Mouse (Mus musculus) lung, embryonic 15.5 days (tissue): ENCODE data around the gene Tmem136. TPM values are rescaled to one million over a fixed set of nuclear protein-coding genes. Genes with fewer than 3 reads are reported as not detected.
A peak's percentile ranks its signal among the peaks of the same experiment; 100 is the strongest.
"Not testable (repeated sequence)": the region's sequence is repeated elsewhere in the genome, so short reads cannot be mapped to it uniquely, and the experiment has no call there.

Experiments
- ATAC-seq: fragments of 200-750 bp; cut with Nextera tagmentation; 2 replicates; pipeline ENCODE4 v1.8.0; 2017; ENCODE audit warnings: moderate number of reproducible peaks, borderline replicate concordance; ENCODE audit not compliant: low FRiP score, low TSS enrichment; ENCODE audit errors: extremely low read depth
- H3K27ac ChIP-seq: fragments of 300-500 bp; sonication (generic); 2 replicates; pipeline ENCODE4 v1.5.1; 2015; ENCODE audit warnings: moderate library complexity, mild to moderate bottlenecking, inconsistent platforms
- H3K27me3 ChIP-seq: fragments of 300-500 bp; sonication (generic); 2 replicates; pipeline ENCODE4 v1.6.1; 2015; ENCODE audit warnings: inconsistent platforms
- H3K36me3 ChIP-seq: fragments of 300-500 bp; sonication (generic); 2 replicates; pipeline ENCODE4 v1.6.1; 2015; ENCODE audit warnings: inconsistent platforms
- H3K4me1 ChIP-seq: fragments of 300-500 bp; sonication (generic); 2 replicates; pipeline ENCODE4 v1.6.1; 2015; ENCODE audit warnings: inconsistent platforms
- H3K4me2 ChIP-seq: fragments of 300-500 bp; sonication (generic); 2 replicates; pipeline ENCODE4 v1.6.1; 2015; ENCODE audit warnings: inconsistent platforms, mild to moderate bottlenecking, moderate library complexity
- H3K4me3 ChIP-seq: fragments of 300-500 bp; sonication (generic); 2 replicates; pipeline ENCODE4 v1.5.1; 2015; ENCODE audit warnings: mild to moderate bottlenecking, inconsistent platforms
- H3K9ac ChIP-seq: fragments of 300-500 bp; sonication (generic); 2 replicates; pipeline ENCODE4 v1.6.1; 2015; ENCODE audit warnings: inconsistent platforms
- H3K9me3 ChIP-seq: fragments of 300-500 bp; sonication (generic); 2 replicates; pipeline ENCODE4 v1.6.1; 2016; ENCODE audit warnings: inconsistent platforms
- WGBS: fragments of 180-500 bp; shearing (Covaris S2); methylation state at CpG from one replicate; pipeline ENCODE4 v1.1.7; 2015; 5-methylcytosine and 5-hydroxymethylcytosine counted together
- polyA plus RNA-seq: library from polyadenylated mRNA; unstranded; fragments of >200 nt; fragmentation: Nextera tagmentation; extraction: Ambion mirVana; gene quantifications from 2 replicates; pipeline ENCODE4 v1.2.1, GENCODE M21; 2015

The Tmem136 gene
- polyA plus RNA-seq, 1 experiment from 2014 or later: 3.7 TPM

- Histone ChIP-seq H3K9ac (no peak overlapping the region), H3K4me2 (no peak overlapping the region), H3K27ac (no peak overlapping the region), H3K9me3 (no peaks in the 10 kb centered on the region), H3K4me1 (no peaks in the 10 kb centered on the region), H3K27me3 (no peaks in the 10 kb centered on the region), H3K4me3 (no peak overlapping the region), H3K36me3 (no peaks in the 10 kb centered on the region)
- 94% methylated on average over 2 of the region's 2 CpGs for WGBS
- no peak for ATAC-seq
These were observed 14.3 kb upstream of the Tmem136 start for GRCm38 (mm10) chr9:43130684-43131083.

DNA sequence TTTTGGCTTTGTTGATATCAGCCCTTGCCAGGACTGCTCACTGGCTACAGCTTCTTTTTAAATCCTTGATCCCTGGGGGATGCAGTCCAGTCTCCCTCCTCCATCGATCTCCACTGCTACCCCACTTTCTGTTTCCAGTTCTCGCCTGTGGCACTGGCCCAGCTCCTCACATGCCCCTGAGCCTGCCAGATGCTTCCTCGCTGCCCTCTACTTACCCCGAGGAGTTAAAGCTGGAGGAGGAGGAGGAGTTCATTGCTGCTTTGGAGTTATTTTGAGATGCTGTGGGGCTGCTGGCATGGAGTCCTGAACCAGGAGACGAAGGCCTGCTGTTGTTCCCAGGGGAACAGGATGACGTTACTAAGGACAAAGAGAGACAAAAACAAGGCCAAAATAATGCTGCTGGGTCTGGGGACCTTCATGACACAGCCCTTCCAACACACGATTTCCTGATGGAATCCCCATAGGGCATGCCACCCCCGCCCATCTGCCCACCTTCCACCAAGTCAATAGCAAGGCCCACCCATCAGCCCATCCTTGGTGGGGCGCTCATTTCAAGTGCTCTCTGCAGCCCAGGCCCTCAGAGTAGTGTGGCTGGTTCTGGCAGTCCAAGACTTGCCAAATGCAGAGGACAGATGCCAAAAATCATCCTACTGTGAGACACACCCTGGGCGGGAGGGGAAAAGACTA, 10.9 kb upstream of the Tmem136 start:
- Histone ChIP-seq H3K9me3 (no peaks in the 10 kb centered on the region), H3K27me3 (no peaks in the 10 kb centered on the region), H3K4me1 (no peaks in the 10 kb centered on the region), H3K4me2 (no peak overlapping the region), H3K27ac (no peak overlapping the region), H3K36me3 (no peaks in the 10 kb centered on the region), H3K4me3 (no peak overlapping the region), H3K9ac (no peak overlapping the region)
- 57% methylated on average over 10 of the region's 10 CpGs for WGBS
- ATAC-seq: no peak

GRCm38 (mm10) chr9:43122379-43122778, 6.0 kb upstream of the Tmem136 start:
- 26% methylated on average over 1 of the region's 1 CpGs for WGBS
- ATAC-seq: no peak
- Histone ChIP-seq H3K4me2 (no peak overlapping the region), H3K9me3 (no peaks in the 10 kb centered on the region), H3K27ac (no peak overlapping the region), H3K4me1 (no peaks in the 10 kb centered on the region), H3K27me3 (no peaks in the 10 kb centered on the region), H3K4me3 (no peak overlapping the region), H3K36me3 (no peaks in the 10 kb centered on the region), H3K9ac (no peak overlapping the region)

DNA sequence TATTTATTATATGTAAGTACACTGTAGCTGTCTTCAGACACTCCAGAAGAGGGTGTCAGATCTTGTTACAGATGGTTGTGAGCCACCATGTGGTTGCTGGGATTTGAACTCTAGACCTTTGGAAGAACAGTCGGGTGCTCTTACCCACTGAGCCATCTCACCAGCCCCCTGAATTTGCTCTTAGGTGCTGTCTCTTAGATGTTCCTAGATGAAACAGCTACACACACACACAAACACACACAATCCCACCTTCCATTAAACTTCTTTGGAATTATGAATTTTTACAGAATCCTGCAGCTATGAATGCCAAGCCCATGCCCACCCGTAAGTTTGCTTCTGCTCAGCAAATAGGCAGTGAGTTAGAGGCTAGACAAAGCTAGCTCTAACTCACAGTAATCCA, 5.6 kb upstream of the Tmem136 start:
- not testable (repeated sequence) for H3K36me3 ChIP-seq, H3K4me3 ChIP-seq, H3K9me3 ChIP-seq, H3K27me3 ChIP-seq, H3K4me1 ChIP-seq, H3K27ac ChIP-seq, H3K9ac ChIP-seq, ATAC-seq, H3K4me2 ChIP-seq
- 84% methylated on average over 2 of the region's 2 CpGs for WGBS

DNA sequence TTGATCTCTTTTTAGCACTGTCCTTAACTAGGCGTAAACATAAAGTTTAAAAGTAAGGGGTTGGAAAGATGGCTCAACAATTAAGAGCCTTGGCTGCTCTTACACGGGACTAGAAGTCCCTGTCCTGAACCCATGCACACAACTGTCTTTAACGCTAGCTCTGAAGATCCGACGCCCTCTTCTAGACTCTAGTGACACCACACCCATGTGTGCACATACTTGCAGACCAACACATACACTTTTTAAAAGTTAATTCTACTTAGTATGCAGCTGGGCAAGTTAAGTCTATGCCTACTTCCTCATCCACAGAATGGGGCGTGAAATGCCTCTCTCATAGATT, 597 bp upstream of the Tmem136 start:
- Histone ChIP-seq H3K9ac (no peak overlapping the region), H3K4me1 (peaks cover 20% of the 10 kb centered on the region), H3K27me3 (no peaks in the 10 kb centered on the region), H3K36me3 (no peaks in the 10 kb centered on the region), H3K9me3 (no peaks in the 10 kb centered on the region), H3K27ac (no peak overlapping the region), H3K4me3 (no peak overlapping the region), H3K4me2 (no peak overlapping the region)
- 79% methylated on average over 6 of the region's 6 CpGs for WGBS
- no peak for ATAC-seq

DNA sequence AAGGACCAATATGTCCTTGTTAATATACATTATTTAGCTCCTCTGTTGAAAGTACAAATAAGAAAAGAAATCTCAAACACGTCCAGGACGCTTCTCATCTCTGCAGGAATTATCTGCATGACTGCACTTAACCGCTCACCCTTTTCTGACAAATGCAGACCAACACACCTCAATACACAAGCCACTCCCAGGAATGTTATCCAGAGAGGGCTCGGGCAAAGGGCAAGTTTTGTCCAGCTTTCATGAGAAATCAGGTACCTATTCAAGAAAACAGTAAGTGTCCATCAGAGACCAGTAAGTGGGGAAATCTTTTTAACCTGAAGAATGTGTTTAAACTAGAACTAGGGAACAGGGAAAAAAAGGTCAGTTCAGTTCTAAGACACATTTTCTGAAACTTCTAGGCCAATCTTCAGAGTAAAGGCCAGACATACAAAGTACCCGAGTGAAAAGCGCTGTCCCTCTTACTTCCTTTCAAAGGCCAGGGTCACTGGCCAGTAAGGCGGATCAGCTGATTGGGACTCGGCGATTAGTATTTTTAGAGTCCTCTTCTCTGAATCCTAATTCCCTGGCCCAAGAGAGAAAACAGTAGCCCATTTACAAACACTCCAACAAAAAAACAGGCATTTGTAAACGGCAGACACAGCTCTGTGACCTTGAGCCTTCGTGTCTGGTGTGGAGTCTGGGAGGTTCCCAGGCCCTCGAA, 788 bp downstream of the Tmem136 start:
- WGBS: 29% methylated on average over 12 of the region's 12 CpGs
- H3K27ac ChIP-seq: 0 out of 2 replicates have a peak overlapping the region, but pooled peaks have one; percentile 3
- no peak for ATAC-seq

GRCm38 (mm10) chr9:43114833-43115232, 1.5 kb downstream of the Tmem136 start:
- no peak overlapping the region for H3K4me2 ChIP-seq
- no peaks in the 10 kb centered on the region for H3K9me3 ChIP-seq
- no peak for ATAC-seq
- H3K27me3 ChIP-seq: no peaks in the 10 kb centered on the region
- no peak overlapping the region for H3K27ac ChIP-seq
- WGBS: 45% methylated on average over 4 of the region's 4 CpGs
- H3K4me3 ChIP-seq: no peak overlapping the region
- no peaks in the 10 kb centered on the region; the same call in 1 of the 2 replicates for H3K36me3 ChIP-seq
- peaks cover 20% of the 10 kb centered on the region for H3K4me1 ChIP-seq
- no peak overlapping the region for H3K9ac ChIP-seq

More for the DNA sequence above, 788 bp downstream of the Tmem136 start:
- Histone ChIP-seq H3K4me2 (peak overlapping the region; percentile 93), H3K36me3 (no peaks in the 10 kb centered on the region; the same call in 1 of the 2 replicates), H3K9me3 (no peaks in the 10 kb centered on the region), H3K4me3 (peak overlapping the region; percentile 73), H3K9ac (peak overlapping the region; percentile 58), H3K4me1 (peaks cover 20% of the 10 kb centered on the region), H3K27me3 (no peaks in the 10 kb centered on the region)

DNA sequence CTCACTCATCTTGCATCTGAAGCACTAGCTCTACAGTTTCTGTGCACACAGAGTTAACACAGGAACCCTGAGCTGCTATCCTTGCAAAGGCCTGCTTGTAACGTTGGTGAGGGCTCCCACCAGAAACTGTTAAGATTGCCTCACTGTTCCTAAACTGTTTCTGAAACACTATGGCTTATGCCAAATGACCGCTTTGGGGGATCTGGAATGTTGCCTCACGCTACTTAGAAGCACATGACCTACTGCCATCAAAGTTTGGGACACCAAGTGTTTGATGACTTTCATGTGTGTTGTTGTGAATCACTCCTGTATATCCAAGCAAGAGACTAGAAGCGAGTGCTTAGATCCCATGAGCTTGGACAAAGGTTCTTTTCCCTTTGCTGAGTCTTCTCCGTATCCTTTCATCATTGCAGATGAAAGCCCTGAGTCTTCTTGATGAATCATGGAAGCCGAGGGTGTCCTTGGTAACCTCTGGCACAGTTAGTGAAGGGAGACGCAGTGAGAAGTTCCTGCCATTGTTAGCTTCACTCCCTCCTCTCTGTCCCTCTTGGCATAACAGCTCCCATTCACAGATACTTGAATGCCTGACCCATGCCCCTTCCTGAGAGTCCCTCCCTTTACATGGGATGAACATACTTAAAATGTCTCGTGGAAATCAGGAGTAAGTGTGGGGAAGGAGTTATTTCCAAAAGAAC, 5.9 kb downstream of the Tmem136 start:
- WGBS: 72% methylated on average over 8 of the region's 8 CpGs

DNA sequence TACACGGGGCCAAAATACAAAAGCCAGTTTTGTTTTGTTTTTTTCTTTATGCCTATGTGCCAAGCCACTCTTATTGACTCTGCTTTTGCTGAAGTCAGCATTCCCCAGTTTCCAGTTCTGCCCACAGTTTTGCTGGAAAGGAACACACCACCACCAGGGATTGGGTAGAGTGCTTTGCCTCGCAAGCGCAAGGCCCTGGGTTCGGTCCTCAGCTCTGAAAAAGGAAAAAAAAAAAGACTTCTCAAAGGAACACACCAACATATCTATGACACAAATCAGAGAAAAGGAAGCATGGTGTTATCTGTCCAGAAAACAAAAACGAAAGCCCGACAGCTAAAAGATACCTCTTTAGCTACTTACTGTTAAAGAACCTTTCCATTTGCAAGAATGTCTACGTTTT, 7.2 kb downstream of the Tmem136 start:
- Histone ChIP-seq H3K9ac (no peak overlapping the region), H3K27me3 (no peaks in the 10 kb centered on the region), H3K27ac (no peak overlapping the region), H3K4me1 (peaks cover 9% of the 10 kb centered on the region; the same call in 1 of the 2 replicates), H3K4me3 (no peak overlapping the region), H3K9me3 (no peaks in the 10 kb centered on the region), H3K36me3 (no peaks in the 10 kb centered on the region; the same call in 1 of the 2 replicates), H3K4me2 (no peak overlapping the region)
- no peak for ATAC-seq
- WGBS: 86% methylated on average over 7 of the region's 7 CpGs

More for the DNA sequence above, 5.9 kb downstream of the Tmem136 start:
- ATAC-seq: no peak
- Histone ChIP-seq H3K27ac (no peak overlapping the region), H3K36me3 (no peaks in the 10 kb centered on the region; the same call in 1 of the 2 replicates), H3K4me1 (peaks cover 16% of the 10 kb centered on the region), H3K9ac (no peak overlapping the region), H3K27me3 (no peaks in the 10 kb centered on the region), H3K4me2 (no peak overlapping the region), H3K9me3 (no peaks in the 10 kb centered on the region), H3K4me3 (no peak overlapping the region)

DNA sequence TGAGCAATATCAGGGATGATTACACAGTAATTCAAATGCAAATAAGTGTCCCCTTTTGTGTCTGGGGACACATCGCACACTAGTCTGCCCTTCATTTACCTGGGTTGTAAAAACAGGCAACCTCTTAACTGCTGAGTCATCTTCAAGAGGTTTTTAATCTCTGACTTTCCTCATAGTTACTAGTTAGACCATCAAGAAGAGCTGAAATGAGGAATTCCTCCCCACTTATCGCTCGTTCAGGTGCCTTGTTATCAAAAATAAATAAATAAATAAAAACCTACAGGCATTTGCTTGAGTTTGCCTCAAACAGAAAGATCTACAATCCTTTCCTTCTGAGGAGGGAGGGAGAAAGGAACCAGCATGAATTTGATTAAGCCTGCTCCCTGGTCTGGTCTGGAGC, 7.6 kb downstream of the Tmem136 start:
- Histone ChIP-seq H3K9me3 (no peaks in the 10 kb centered on the region), H3K4me3 (no peak overlapping the region), H3K27me3 (no peaks in the 10 kb centered on the region), H3K4me2 (no peak overlapping the region), H3K36me3 (no peaks in the 10 kb centered on the region; the same call in 1 of the 2 replicates), H3K4me1 (peaks cover 11% of the 10 kb centered on the region), H3K27ac (no peak overlapping the region), H3K9ac (no peak overlapping the region)
- 81% methylated on average over 3 of the region's 3 CpGs for WGBS
- no peak for ATAC-seq

GRCm38 (mm10) chr9:43108081-43108480, 8.3 kb downstream of the Tmem136 start:
- no peaks in the 10 kb centered on the region for H3K27me3 ChIP-seq
- no peak for ATAC-seq
- H3K4me2 ChIP-seq: no peak overlapping the region
- WGBS: 65% methylated on average over 1 of the region's 1 CpGs
- peaks cover 17% of the 10 kb centered on the region for H3K4me1 ChIP-seq
- no peaks in the 10 kb centered on the region for H3K9me3 ChIP-seq
- no peak overlapping the region for H3K9ac ChIP-seq
- no peak overlapping the region for H3K4me3 ChIP-seq
- no peak overlapping the region for H3K27ac ChIP-seq
- H3K36me3 ChIP-seq: no peaks in the 10 kb centered on the region; the same call in 1 of the 2 replicates

- Histone ChIP-seq H3K4me3 (no peak overlapping the region), H3K36me3 (no peaks in the 10 kb centered on the region; the same call in 1 of the 2 replicates), H3K4me1 (peaks cover 22% of the 10 kb centered on the region), H3K9ac (no peak overlapping the region), H3K27me3 (no peaks in the 10 kb centered on the region), H3K4me2 (peak overlapping the region; percentile 77; the same call in 1 of the 2 replicates), H3K27ac (no peak overlapping the region), H3K9me3 (no peaks in the 10 kb centered on the region)
- no peak for ATAC-seq
- 41% methylated on average over 5 of the region's 5 CpGs for WGBS
These were observed 8.8 kb downstream of the Tmem136 start for GRCm38 (mm10) chr9:43107555-43107954.
